Mouse (Mus musculus): ENCODE data around the gene Gjc1.

Gene Gjc1

GRCm38 (mm10) chr11:102814881-102815280 is 4.6 kb downstream of the Gjc1 start:
- DNase-seq (ENCODE audit: low read depth), result no peak

DNA sequence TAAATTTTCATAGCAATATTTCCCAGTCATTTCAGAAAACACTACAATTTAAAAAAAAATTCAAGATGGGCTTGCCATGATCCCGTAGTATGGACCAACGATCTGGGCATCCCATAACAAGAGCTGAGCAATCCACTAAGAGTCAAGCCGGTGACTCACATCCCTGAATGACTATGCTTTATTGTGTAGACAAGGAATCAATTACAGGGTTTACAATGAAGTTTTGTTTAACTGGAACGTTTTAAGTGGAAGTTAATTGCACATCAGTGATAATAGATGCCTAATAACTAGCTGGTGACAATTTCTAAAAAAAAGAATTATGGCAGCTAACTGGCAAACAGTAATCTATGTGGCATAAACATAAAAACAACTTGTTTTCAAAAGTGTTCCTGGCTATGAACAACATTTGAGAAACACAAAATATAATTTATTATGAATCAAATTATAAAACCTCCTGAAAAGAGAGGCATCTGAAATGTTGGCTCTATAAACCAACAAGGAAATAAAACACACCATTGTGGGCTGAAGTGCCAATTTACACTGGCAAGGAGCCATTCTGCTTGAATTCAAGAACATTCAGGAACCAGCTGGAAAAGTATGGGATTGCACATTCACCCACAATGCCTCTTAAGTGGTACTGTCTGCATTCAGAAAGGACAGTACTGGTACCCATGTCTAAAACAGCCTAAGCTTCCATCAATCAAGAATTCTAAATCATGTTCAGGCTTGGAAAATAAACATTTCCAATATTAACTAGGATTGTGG is 8.6 kb downstream of the Gjc1 start:
- DNase-seq (ENCODE audit: low read depth), result no peak

DNA sequence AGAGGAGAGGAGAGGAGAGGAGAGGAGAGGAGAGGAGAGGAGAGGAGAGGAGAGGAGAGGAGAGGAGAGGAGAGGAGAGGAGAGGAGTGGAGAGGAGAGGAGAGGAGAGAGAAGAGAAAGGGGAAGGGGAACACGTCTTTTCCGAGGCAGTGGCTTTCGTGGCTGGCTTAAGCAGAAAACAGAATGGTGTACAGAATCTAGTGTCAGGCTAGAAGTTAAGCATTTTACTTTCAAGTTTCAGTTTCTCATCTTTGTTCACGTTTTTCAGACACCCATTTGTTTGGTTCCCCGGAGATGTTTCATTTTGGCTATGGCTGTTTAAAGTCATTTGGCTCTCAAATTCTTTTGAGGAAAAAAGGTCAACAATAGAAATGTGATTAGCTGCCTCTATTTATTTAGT is 11.3 kb downstream of the Gjc1 start:
- no peak for DNase-seq (ENCODE audit: low read depth)

- DNase-seq (ENCODE audit: low read depth), result no peak
Observed at GRCm38 (mm10) chr11:102803453-102803852, 16.0 kb downstream of the Gjc1 start.

DNA sequence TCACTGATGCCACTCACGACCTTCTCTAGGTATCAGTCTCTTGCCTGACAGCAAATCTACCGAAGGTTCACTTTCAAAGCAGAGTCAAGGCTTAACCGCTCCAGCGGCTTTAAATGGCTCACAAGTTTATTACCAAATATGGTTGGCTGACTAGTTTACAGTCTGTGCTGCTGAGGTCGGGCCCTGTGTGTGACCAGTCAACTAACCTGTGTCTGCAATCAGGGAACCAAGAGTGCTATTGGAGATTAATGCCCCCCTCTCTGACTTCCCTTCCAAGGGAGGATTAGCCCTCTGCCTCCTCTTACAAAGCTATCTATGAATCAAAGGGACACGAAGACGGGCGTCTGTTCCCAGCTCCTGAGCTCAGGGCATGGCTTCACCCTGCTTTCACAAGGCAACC is 25.3 kb downstream of the Gjc1 start:
- no peak for DNase-seq (ENCODE audit: low read depth)

DNA sequence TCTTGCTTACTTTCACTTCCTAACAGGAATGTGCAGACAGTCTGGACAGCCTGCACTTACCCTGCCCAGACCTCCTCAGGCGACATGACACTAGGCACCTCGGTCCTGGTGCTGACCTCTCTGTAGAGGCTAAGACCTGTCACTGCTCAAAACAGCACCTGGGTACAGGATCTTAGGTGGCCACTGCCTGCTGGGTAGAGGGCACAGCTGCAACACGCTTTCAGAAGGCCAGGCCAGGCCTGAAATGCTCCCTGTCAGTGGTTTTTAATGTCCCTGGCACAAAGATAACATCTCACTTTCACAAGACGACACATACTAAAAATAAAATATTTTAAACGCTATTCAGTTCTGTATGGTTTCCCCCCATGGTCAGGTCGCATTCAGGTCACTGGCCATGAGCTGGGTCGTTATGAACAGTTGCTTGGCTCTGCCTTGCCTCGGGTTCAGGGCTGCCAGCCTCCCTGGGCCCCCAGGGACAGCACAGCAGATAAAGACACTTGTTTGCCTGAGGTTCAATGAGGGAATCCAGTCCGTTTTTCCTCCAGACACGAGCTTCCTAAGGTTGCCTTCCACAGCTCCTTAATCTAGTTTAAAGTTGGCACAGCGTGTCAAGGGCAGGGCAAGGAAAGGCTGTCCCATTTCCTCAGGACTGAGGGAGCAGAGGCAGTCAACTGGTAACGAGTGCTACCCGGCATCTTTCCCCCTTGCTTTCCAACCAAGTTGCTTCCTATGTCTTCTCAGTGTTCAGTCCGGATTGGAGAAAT is 27.6 kb downstream of the Gjc1 start:
- DNase-seq (ENCODE audit: low read depth), result no peak

DNA sequence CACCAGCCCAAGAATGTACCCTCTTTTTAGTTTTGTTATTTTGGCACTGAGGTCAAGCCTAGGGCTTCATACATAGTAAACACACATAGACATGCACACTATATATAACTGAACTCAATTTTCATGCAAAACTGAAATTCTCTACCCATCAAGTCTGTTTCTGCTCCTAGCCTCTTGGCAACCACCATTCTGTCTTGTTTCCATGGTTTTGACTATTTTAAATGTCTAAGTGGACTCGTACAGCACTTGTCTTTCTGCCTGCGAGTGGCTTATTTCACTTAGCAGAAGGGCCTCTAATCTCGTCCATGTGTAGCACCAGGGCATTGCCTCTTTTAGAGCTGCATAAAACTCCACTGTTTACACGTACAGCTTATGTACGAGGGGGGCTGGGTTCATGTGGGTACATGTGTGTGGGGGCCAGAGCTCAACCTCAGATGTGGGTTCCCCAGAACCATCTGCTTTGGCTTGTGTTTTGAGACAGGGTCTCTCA is 31.8 kb downstream of the Gjc1 start:
- DNase-seq (ENCODE audit: low read depth), result no peak

- no peak for DNase-seq (ENCODE audit: low read depth)
Observed at GRCm38 (mm10) chr11:102783443-102783842, 36.1 kb downstream of the Gjc1 start.

DNA sequence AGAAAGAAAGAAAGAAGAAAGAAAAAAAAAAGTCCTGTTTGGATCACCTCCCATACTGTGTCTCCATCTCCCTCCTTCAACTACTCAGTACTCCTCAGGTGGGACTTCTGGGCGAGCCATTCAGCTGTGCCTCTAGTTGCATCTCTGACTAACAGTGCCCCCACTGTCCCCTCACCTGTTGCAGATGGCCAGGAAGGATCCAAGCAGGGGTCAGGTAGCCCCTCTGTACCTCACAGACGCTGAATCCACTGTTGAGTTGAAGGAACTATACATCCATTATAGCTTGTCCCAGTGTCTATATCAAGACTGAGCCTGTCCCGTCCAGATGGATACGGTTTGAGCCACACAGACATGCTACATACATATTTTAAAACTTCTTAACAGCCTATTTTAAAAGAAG is 38.0 kb downstream of the Gjc1 start:
- no peak for DNase-seq (ENCODE audit: low read depth)

DNA sequence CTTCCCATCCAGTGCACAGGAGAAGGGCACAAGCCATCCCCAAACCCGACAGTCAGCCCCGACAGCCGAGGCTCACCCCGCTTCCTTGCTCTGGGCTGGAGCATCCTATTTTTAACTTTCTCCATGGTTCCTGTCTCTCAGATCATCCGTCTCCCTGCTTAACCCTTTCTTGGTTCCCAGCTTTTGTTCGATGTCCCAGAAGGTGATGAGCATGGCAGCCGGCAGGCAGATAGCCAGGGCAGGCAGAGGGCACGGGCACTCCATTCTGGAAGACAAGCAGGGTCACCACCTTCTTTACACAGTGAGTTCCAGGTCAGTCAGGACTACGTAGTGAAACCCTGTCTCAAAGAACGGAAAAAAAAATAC is 38.5 kb downstream of the Gjc1 start:
- no peak for DNase-seq (ENCODE audit: low read depth)

GRCm38 (mm10) chr11:102780271-102780985 is 39.1 kb downstream of the Gjc1 start:
- no peak for DNase-seq (ENCODE audit: low read depth)

DNA sequence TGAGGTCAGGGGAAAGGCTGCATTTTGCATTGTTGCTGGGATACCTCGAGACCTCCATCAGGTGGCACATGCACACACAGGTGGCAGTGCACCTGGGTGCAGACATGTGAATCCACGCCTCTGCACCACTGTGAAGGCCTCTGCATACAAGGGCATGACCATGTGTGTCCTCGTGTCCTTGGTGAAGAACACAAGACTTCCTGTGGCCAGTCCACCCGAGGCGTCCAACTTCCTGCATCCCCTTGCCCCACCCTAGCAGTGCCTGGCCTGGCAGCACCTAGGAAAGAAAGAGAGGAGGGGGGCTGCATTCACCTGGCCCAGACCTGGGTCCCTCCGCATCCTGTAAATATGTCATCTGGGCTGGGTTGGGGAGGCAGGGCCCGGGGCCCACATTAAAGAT is 39.7 kb downstream of the Gjc1 start:
- DNase-seq (ENCODE audit: low read depth), result no peak

DNA sequence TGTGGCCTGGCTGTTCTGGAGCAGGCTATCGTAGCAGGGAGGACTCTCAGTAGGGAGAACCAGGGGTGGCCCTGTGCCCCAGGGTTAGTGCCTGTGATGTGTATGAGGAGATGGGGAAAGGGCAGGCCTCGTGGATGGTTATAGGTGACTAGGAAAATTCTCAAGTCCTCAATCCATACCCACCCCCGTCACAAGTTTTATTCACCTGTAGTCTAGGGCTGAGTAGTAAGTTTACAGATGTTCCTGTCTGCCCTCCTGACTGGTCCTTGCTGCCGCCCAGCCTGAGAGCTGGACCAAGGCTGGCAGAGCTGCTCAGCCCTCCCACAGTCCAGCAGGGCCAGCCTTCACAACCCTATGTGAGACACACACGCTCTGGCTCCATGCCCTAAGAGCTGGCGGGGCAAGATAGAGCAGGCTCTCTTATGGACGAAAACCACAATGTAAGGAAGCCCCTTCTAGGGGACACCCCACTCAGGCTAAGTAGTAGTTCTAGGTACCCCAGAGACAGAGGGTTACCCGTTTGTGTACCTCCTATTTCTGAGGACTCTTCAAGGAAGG is 40.3 kb downstream of the Gjc1 start:
- no peak for DNase-seq (ENCODE audit: low read depth)

DNA sequence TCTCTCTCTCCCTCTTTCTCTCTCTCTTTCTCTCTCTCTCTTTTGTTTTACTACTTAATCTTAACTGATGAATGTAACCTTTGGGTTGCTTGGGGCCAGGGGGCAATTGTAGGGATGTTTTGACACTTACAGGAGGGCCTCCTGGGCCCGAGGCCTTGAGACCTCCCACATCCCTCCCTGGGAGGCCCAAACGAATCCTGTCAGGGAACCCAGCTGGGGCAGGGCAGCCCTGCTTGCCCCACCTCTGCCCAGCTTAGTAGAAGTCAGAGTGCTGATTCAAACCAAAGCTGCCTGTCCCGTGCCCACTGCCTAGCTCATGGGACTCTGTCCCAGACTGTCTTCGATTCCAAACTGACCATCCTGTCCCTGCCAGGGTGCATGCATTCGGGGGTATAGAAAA is 40.9 kb downstream of the Gjc1 start:
- DNase-seq (ENCODE audit: low read depth), result no peak

DNA sequence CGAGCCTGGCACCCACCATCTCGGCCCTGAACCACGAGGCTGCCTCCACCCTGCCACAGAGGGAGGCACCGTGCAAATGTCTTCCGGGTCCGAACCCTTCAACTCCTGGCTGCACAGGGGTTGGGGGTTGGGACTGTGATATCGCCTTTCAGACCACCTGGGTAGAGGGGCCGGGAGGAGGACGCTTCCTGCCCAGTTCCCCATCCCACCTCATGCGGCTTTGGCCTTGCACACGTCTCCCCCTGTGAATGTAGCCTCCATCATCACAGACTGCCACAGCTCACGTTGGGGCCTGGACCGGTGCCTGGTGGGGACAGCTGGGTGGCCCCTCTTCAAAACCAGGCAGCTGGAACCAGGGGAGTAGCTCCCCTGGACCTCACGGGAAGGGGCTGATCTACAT is 41.3 kb downstream of the Gjc1 start:
- DNase-seq (ENCODE audit: low read depth), result no peak

- no peak for DNase-seq (ENCODE audit: low read depth)
Observed at GRCm38 (mm10) chr11:102777598-102777997, 41.9 kb downstream of the Gjc1 start.

DNA sequence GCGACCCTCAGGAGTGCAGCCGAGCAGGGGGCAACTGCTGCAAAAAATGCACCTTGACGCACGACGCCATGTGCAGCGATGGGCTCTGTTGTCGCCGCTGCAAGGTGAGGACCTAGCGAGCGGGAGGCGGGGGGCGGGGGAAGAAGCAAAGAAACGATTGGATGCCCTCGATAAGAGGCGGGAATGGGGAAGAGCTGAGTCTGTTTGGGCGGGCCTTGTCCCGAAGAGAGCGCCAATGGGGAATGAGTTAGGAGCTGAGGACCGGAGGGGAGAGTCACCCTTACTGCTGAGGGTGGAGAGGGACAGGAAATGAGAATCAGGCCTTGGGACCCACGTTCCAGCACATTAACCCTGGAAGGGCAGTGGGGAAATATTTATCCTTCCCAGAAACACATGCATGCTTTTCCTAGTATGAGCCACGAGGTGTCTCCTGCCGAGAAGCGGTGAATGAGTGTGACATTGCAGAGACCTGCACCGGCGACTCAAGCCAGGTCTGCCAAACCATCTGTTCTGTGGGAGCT is 44.8 kb downstream of the Gjc1 start:
- peak; percentile 34 for DNase-seq (ENCODE audit: low read depth)

- DNase-seq (ENCODE audit: low read depth), result peak; percentile 57
Observed at GRCm38 (mm10) chr11:102773713-102774611, 45.5 kb downstream of the Gjc1 start.

GRCm38 (mm10) chr11:102772771-102773700 is 46.5 kb downstream of the Gjc1 start:
- DNase-seq (ENCODE audit: low read depth), result no peak

Measured in c-Kit-positive CD71-positive TER-119-negative erythroid progenitor cells, embryonic 14.5 days (primary cell).